Mouse (Mus musculus): Measurements from ENCODE around the gene Larp6. TPM values are rescaled to one million over a fixed set of nuclear protein-coding genes. Genes with fewer than 3 reads are reported as not detected.

Gene Larp6
- polyA plus RNA-seq (2017; shearing (Covaris generic)), result not detected

DNA sequence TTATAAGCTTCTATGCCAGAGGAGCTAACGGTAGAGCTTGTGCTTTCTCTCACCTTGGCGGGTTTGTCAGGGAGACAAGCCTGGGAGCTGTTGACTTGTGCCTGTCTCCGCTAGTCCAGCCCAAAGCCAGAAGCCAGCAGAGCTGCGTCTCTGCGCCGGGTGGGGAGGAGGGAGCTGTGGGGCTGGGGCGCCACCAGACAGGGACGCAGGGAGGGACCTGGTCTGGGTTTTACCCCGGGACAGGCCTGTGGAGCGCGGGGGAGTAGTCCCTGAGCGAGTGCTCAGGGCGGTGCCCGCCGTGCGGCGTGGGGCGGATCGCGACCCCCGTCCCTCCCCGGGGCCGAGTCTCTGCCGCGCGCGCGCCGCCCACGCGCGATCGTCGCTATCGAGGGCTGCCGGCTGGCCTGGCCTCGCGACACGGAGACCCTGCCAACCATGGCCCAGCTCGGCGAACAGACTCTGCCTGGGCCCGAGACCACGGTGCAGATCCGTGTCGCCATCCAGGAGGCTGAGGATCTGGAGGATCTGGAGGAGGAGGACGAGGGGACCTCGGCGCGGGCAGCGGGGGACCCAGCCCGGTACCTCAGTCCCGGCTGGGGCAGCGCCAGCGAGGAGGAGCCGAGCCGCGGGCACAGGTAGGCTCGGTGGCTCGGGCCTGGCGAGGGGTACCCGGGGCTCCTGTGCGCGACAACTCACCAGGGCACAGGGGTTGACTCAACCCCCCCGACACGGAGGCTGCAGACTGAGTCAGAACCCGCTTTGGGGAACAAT is at the start of gene Larp6:
TSS of gene Larp6 (plus strand) at position 219 of the 771 bp plus-strand sequence.
- no peak for ATAC-seq

- no peak for ATAC-seq
Measured at GRCm38 (mm10) chr9:60664385-60664784, 48.4 kb upstream of the Larp6 start.

DNA sequence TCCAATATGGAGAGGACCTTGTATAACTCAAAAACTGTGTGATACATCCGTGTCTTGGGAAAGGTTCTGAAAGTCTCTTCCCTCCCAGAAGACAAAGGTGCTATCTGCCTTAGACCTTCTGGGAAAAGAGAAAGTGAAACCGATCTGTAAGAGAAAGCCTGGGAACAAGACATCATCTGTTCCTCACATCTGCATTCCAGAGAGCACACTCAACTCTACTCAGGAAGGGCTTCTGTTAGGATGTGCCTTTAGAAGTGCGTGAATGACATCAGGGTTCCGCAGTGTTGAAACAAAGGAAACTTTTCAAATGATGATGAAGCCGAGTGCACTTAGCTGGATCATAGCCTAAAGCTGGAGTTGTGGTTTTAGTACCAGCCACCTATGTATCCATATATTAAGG is 47.9 kb upstream of the Larp6 start:
- ATAC-seq, result no peak

DNA sequence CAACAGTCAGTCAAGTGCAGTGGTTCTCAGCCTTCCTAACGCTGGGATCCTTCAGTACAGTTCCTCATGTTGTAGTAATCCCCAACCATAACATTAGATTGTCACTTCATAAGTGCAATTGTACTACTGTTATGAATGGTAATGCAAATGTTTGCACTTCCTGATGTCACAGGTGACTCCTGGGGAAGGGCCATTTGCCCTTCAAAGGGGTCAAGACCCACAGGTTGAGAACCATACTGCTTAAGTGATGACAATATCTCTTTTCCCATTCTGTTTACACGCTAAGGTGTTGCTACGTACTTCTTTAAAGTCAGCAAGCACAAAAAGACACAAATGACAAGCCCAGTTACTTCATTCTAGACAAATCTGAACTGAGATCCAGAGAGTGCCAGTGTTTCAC is 47.3 kb upstream of the Larp6 start:
- ATAC-seq, result no peak

DNA sequence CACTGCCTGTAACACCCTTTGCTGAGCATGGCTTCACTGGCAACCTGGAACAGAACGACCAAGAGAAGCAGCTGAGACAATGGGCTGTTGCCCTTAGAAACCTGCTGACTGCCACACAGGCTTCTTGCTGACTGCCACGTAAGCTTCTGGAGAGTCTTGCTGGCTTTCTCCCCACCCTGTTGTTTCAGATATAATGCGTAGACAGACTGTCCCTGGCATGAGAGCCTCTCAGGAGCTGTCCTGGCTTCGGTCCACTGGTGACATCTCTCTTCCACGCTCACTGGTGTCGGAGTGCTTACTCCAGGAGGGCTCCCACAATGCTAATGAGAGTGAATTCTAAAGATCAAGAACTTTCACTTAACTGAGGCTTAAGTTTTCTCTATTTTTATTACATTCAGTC is 43.9 kb upstream of the Larp6 start:
- no peak for ATAC-seq

DNA sequence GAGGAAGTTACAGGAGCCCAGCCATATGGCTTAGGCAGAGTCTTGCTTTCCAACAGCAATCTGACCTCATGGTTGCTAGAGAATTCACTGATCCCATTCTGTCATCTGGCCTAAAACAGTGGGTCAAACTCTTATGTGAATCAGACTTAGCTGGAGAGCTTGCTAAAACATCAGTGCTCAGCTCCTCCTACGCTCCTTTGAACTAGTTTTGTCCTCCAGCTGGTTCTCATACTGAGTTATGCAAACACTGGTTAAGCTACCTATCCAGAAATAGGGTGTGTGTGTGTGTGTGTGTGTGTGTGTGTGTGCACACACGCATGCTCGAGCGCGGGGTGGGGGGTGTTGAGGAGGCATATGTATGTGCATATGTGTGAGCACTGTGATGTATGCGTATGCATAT is 40.2 kb upstream of the Larp6 start:
- no peak for ATAC-seq

- no peak for ATAC-seq
Measured at GRCm38 (mm10) chr9:60674780-60675179, 38.0 kb upstream of the Larp6 start.

DNA sequence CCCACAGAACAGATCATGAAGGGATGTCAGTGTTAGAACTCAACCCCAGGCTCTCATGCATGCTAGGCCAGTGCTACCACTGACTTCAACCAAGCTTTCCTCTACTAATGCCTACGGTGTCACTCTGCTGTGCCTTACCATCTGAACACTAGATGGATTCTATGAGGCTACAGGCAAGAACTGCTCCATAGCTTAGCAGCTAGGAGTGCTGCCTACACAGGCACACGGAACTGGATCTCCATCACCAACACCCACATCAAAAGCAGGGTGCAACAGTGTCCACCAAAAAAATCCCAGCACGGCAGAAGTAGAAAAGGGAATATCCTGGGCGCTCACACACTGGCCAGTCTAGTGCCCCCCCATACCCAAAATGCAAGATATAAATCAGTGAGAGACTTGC is 36.4 kb upstream of the Larp6 start:
- no peak for ATAC-seq

DNA sequence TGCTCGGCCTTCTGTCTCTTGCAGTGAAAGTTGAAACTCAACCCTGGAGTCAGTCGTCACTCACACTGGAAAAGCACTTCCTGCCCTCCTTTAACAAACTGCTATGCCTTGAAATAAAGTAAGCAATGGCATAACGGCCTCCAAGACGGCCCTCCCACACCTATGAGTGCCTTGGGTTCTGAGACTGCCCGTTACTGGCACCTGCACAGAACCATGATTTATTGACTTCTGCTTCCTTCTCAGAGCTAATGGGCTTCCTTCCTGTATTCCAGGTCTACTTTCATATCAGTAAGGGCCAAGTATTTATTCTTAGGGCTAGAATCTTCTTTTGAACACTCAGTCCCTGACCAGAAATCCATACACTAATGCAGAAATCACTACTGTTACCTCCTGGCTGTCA is 33.9 kb upstream of the Larp6 start:
- ATAC-seq, result no peak

DNA sequence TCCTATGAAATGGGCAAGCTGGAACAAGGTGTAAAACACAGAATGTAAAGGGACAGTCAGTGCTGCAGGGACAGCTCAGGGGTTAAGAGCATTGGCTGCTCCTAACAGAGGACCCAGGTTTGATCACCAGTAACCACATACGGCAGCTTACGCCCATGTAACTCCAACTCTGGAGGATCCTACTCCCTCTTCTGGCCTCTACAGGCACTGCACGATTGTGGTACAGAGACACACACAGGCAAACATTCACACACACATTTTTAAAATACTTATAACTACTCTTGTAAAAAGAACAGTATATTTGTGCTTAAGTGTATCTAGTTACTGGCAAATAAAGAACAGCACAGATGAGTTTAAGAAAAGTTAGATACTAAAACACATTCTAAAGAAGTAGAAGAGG is 31.8 kb upstream of the Larp6 start:
- no peak for ATAC-seq

GRCm38 (mm10) chr9:60682753-60683152 is 30.0 kb upstream of the Larp6 start:
- no peak for ATAC-seq

- ATAC-seq, result peak; percentile 23
Measured at GRCm38 (mm10) chr9:60687415-60687814, 25.4 kb upstream of the Larp6 start.

DNA sequence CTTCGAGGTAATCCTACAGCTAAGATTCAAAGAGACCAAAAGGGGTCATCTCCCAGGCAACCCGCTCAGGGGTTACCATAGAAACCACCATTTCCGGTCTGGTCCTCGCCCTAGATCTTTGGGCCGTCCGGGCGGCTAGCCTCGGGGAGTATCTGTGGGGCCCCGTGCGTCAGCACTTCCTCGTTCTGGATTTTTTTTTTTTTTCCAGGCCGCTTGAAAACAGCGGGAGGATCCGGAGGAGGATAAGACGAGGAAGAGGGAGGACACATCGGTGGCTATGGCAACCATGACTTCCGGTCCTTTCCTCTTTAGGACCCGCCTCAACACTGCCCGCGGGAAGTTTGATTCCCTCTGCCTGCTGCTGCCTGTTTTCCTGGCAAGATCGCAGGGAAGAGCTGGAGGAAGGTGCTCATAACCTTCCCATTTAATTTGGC is 24.9 kb upstream of the Larp6 start, which contains the start of gene Lrrc49:
TSS of gene Lrrc49 (minus strand) at position 268 of the 434 bp plus-strand sequence.
- ATAC-seq, result peak; percentile 88

DNA sequence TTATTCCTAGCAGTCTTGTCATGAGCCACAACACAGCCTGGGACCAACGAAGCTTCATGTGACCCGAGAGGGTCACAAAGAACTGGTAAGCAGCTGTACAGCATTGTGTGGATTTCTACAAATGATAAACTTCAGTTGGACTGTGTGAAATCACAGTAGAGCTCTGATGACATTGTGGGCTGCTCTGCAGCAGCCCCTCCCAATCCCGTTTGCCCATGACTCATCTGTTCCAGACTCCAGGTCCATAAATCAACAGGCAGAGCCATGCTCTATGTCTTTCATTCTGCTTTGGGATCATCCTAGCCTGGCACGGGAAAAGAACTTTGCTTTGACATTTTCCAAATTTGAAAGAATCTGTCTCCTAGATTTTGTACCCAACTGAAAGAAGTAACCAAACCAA is 20.2 kb upstream of the Larp6 start:
- no peak for ATAC-seq

DNA sequence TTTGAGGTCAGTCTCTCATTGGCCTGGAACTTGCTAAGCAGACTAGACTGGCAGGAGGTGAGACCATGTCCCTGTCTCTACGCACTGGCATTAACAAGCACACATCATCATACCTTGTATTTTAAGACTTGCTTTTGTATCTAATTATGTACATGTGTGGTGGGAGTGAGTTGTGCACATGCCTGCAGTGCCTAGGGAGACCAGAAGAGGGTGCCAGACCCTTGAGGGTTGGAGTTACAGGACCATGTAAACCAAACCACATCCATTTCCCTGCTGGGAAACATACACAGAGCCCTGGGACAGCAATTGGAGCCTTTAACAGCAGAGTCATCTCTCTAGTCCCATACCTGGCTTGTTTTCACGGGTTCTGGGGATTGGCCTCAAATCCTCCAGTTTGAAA is 18.8 kb upstream of the Larp6 start:
- no peak for ATAC-seq

DNA sequence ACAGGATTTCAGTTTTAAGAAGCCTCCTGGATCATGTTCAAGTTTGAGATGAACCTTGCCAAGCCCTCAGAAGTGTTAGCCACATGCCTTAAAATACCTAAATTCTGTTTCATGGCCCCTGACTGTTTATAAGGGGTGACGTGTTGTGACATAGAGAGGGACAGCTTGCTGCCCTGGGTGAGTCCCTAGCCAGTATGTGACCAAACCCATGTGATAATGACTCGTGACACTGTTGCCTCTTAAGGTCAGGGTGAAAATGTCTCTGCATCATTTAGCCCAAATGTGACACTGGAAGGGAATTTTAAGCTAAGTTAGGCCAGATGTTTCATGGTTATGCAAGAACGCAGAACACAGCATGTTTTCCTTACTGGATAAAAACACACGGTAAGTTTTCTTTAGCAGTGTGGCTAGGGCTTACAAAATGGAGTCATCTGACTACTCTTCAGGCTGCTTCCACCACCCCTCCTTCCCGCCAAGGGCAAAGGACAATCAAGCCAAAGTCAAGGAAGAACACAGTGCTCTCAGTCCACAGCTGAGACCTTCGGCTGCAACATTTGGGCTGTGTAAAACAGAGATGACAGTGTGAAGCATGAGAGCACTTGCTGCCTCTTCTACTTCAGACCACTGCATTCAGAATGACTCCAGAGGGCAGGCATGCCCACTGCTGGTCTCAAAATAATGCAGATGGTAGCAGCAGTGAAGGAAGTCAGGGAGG is 16.4 kb upstream of the Larp6 start:
- ATAC-seq, result no peak

DNA sequence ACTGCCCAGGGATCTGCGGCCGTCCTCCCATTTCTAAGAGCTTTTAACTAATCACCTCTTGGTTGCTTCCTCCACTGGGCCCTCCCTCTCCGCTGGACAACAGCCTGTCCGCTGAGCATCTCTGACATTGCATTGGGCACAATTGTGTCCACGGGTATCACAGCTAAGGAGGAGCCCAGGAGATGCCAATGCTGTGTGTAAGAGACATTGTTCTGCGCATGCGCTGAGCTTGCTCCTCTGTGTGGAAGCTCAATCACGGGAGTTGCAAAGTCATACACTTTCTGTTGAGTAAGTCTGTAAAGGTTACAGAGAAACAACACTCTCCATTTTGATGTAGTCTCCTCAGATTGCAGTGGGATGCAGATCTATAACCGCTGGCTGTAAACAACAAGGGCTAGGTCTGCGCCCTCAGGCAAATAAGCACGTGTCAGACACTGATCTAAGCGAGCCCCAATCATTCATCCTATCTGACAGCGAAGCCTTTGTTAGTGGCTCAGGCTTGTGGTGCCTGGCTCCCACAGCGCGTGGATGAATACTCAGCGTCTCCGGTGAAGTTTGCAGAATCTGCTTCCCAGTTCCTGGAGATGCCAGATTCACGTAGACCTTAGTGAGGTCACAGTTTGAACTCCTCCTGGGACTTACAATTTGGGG is 13.1 kb upstream of the Larp6 start:
- no peak for ATAC-seq

DNA sequence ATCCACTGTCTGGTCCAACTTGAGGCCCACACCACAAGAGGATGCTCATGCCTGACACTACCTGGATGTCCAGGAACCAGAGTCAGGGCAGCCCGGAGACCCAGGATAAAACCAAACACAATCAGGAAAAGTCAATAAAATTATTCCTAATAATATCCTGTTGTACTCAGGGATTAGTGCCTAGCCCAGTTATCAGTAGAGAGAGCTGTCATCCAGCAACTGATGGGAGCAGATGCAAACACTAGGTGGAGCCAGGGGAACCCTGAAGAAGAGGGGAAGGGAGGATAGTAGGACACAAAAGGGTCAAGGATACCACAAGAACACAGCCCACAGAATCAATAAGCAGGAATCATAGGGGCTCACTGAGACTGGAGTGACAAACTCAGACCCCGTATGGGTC is 5.2 kb upstream of the Larp6 start:
- ATAC-seq, result no peak

DNA sequence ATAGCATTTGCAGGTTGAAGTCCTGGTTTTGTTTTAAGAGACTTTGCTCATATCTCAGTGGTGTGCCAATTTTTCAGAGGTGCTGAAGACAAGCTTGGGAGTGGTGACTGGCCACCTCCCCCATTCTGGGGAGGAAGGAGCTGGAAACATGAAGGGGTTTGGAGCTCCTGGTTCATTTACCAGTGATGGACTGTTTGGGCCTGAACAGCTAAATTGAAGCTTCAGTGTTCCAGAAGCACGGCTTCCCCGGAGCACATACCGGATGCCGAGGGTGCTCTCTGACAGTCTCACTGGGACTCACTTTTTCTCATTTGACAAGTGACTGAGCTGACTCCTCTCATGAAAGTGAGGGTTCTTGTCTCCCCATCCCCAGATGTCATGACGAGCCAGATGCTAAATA is 4.2 kb upstream of the Larp6 start:
- ATAC-seq, result no peak

DNA sequence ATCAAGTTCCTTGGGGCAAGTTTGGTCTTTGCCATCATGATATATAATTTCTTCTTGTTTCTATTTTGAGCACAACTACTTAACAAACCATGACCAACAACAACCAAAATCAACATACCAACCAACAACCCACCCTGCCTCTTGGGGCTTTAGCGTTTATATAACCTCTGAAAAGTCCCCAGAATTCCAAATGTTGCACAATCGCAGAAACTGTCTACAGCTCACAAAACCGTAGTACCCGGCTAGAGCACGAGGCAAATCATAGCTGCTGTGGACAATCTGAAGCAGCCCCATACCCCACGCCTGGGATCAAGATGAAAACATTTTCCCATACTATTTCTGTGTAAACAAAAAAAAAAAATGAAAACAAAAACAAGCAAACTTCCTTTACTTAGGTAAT is 3.1 kb upstream of the Larp6 start:
- no peak for ATAC-seq

GRCm38 (mm10) chr9:60712011-60712410 is 778 bp upstream of the Larp6 start:
- ATAC-seq, result no peak

GRCm38 (mm10) chr9:60713616-60714015 is 827 bp downstream of the Larp6 start:
- no peak for ATAC-seq

DNA sequence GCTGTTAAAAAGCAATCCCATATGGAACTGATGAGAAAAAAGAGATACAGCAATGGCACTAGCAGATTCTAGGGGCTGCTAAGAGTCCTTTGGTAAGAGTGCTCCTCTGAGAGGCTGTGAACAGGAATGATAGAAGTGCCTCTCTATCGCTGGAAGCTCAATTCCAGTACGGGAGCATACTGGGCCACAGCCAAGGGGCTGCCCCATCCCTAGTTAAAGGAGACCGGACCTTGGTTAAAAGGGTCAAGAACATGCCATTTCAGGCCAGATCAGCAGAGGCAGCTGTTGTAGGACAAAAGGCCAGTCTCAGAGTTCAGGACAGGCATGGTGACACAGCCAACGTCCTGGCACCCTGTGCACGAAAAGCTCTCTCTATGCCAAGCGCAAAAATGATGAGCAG is 1.4 kb downstream of the Larp6 start:
- ATAC-seq, result no peak

DNA sequence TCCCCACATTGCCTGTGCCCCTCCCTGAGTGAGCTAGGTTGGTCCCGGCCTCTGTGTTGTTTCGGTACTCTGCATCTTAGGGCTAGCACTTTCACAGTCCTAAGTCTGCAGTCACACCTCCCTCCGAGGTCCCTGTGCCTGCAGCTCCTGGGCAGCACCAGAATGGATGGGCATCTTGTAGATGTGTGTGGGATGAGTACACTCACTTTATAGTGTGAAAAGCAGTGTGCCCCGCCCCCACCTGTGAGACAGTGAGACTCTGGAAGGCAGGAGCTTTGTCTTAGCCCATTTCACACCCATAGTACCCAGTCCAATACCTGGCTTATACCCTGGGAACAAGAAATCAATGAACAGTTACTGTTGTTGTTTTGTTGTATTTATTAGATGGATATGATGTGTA is 2.5 kb downstream of the Larp6 start:
- ATAC-seq, result no peak
